Mouse (Mus musculus): ENCODE data around the gene Fcrlb.
"Not testable (repeated sequence)": the region's sequence is repeated elsewhere in the genome, so short reads cannot be mapped to it uniquely, and the experiment has no call there.

Fcrlb gene

DNA sequence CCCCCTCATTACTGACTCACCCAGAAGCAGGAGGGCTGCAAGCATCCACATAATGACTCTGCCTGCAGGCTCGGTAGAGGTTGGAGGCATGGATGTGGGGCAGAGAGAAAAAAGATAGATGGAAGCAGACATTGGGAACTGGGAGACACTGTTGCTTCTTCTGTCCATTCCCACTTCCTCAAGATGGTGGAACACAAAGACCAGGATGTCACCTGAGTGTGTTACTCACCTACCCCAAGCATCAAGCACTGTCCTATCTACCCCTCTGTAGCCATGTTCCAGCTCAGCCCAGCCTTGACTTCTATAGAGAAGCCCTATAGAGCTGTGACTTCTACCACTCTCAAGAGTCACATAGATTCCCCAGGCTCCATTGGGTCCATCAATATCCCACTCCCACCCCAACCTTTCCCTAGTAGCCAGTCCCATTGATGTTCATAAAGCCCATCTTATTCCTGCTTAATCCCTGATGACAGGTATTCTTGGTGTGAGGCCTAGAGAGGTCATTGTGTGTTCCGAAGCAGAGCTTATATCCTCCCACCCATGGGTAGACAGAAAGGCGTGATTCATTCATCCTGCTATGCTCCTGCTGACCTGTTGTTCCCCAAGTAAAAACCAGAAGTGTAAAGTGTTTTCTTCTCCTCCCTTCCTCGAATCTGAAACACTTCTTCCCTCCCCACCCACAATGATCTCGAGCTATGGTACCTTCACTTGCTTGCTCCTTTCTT is at the start of gene Fcrlb:
Gene Fcrlb, minus strand, starts transcription at position 51 of the 725 bp plus-strand sequence.
- no peak for DNase-seq (ENCODE audit: low spot score in 2 of 2)

DNA sequence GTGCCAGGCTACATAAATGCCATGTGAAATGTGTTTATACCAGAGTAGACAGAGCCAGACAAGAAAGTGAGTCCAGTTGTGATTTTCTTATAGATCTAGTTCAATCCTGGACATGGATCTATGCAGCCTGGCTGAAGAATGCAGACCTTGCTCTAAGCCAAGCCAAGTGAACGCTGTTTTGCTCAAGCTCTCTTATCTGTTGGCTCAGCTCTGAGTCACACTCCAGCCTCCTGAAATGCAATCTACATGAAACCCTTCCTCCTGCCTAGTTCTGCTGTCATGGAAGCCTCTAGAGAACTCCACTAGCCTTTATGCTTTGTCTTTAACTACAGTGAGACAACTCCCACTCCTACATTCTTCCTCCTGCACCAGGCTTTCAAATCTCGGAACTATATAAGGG is 49.6 kb upstream of the Fcrlb start:
- no peak for DNase-seq (ENCODE audit: low spot score in 2 of 2)

DNA sequence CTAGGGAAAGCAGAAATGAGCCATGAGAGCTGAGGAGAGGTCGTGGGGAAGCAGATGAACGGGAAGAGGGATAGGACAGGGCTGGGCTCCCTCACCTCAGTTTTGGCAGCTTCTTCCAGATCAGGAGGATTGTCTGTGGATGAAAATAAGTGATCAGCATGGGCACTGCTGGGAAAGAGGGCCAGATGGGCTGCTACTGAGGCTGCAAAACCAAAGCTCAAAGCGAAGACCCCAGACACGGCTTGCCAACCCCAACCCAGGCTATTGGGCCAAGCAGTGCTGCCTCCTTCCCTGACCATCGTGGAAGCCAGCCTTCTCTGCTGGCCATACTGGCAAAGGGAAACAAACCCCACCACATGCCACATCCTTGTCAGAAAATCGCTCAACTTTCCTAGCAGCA is 48.4 kb upstream of the Fcrlb start:
- no peak for DNase-seq (ENCODE audit: low spot score in 2 of 2)

DNA sequence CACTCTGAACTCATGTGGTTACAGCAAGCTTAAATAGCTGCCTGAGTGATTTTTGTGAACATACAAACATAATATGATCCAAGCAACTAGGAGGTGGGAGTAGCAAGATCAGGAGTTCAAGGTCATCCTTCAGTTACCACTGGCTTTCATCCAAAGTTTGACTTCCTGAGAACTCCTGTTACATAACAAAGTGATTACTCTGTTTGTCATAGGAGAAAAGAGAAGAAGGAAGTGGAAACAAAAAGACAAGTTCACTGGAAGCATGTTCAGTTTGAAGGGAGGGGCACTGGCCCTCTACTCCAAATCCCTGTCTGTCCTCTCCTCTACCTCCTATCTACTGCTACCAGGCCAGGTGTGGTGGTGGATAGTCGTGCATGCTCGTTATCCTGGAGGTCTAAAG is 47.0 kb upstream of the Fcrlb start:
- DNase-seq (ENCODE audit: low spot score in 2 of 2), result no peak

DNA sequence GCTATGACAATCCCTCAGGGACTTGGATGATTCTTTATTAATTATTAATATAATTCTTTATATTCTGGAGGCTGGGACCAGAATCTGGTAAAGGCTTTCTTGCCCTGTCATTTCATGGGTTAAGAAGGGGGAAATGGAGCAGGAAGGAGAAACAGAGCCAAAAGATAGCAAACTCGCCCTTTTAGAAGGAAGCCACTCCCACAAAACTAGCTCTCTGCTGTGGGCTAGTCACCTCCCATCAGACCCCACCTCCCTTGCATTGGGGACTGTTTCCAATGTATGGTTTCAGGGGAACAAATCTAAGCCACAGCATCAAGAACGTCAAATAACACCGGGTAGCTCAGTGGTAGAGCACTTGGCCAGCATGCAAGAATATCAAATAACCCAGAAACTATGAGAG is 45.5 kb upstream of the Fcrlb start:
- no peak for DNase-seq (ENCODE audit: low spot score in 2 of 2)

DNA sequence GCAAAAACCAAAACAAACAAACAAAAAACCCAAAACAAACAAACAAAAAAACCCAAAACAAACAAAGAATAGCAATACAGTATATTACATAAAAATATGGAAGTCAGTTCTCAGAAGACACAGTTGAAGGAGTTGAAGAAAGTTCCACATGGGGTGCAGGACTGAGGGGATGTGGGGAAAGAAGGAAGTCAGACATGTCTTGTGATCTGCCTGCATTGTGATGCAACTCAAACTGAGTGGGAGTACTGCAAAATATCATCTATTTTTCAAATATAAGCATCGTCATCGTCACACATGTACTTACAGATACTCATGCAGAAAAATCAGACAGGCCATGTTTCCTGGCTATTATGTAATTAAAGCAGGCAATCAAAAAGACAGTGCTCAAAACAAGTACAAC is 40.5 kb upstream of the Fcrlb start:
- no peak for DNase-seq (ENCODE audit: low spot score in 2 of 2)

DNA sequence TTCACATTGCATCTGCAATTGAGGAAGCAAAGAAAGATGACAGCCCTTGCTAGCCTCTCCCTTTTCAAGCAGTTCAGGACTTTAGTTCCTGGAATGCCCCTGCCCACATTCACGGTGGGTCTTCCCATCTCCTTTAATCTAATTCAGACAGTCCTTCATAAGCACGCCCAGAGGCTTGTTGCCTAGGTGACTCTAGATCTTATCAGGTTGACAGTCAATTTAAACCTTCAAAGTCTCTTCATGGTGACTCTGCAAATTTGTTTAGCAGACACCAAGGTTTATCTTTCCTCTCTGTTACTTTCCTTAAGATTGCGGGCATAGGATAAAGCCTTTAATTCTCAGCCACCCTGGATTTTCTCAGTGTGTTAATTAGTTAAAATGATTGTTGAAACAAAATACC is 38.0 kb upstream of the Fcrlb start:
- no peak for DNase-seq (ENCODE audit: low spot score in 2 of 2)

DNA sequence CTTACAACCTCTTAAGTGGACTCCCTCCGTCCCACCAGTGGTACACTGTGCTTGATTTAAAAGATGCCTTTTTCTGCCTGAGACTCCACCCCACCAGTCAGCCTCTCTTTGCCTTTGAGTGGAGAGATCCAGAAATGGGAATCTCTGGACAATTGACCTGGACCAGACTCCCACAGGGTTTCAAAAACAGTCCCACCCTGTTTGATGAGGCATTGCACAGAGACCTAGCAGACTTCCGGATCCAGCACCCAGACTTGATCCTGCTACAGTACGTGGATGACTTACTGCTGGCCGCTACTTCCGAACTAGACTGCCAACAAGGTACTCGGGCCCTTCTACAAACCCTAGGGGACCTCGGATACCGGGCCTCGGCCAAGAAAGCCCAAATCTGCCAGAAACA is 32.2 kb upstream of the Fcrlb start:
- DNase-seq (ENCODE audit: low spot score in 2 of 2), result not testable (repeated sequence)

DNA sequence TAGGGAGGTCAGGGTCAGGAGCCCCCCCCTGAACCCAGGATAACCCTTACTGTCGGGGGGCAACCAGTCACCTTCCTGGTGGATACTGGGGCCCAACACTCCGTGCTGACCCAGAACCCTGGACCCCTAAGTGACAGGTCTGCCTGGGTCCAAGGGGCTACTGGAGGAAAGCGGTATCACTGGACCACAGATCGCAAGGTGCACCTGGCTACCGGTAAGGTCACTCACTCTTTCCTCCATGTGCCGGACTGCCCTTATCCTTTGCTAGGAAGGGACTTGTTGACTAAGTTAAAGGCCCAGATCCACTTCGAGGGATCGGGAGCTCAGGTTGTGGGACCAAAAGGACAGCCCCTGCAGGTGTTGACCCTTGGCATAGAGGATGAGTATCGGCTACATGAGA is 31.4 kb upstream of the Fcrlb start:
- not testable (repeated sequence) for DNase-seq (ENCODE audit: low spot score in 2 of 2)

DNA sequence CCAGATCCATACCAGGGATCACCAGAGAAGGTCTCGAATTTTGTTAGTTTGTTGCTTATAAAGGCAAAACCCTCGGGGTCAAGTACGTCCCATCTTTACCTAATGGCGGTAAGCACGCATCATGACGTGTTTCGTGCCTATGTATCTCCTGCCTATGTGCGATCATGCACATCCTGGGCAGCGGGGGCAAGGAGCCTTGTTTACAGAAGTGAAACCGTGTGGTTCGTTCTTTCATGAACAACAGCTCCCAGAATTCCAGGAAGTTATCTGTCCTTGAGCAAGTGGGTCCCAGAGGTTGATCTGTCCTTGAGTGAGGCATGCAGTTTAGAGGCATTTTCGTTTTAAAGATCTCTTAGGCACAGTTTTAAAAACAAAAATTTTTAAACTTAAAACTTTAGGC is 26.5 kb upstream of the Fcrlb start:
- no peak for DNase-seq (ENCODE audit: low spot score in 2 of 2)

DNA sequence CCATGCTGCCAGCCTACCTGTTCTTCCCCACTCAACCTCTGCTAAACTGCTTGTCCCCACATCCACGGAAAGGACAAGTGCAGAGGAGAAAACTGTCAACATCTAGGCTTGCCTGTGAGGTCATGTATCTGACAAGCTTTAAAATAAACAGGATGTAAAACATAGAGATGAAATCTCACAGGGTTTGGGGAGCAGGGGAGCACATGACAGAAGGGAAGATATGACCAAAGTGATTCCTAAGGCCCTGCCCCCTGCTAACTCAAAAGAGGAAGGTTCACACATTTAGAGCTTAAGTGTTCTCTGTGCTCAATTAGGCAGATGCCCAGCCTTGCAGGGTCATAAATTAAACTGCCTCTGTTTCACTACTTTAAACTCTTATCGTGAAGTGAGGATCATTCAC is 21.6 kb upstream of the Fcrlb start:
- no peak for DNase-seq (ENCODE audit: low spot score in 2 of 2)

DNA sequence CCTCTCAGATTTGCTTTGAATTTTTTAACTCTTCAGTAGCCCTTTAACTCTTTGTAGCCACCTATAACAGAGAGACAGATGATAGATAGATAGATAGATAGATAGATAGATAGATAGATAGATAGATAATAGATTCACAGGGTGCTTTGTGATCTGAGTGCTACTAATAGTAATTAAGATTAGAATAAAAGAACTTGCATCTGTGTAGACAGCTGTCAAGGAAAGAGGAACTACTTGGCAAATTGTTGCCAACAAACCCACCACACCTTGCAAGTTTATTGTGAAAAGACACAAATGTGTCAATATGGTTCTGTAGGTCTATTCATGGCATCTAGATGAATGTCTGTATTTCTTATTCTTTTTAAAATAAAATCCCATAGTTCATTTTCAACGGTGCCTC is 21.2 kb upstream of the Fcrlb start:
- DNase-seq (ENCODE audit: low spot score in 2 of 2), result no peak

DNA sequence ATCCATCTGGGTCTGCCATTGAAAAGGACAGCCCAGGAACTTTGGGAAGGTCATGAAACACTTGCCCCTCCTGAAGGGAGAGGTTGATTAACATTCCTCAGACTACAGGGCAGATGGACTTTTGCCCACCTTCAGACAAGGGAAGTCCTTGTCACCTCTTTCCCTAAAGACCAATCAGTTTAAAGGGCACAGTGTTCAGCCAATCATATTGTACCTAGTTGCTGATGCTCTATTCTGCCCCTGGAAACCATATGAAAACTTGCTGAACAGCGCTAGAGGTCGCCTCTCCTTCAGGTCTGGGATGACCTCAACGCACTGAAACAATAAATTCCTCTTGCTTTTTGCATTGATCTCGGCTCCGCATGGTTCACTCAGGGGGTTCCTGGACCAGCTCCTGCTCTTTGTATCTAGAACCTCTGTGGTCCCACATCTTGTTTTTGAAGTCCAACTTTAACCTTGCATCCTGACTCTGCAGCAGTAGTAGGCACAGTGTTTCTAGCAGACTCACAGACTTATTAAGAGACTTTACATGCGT is 20.7 kb upstream of the Fcrlb start:
- DNase-seq (ENCODE audit: low spot score in 2 of 2), result no peak

DNA sequence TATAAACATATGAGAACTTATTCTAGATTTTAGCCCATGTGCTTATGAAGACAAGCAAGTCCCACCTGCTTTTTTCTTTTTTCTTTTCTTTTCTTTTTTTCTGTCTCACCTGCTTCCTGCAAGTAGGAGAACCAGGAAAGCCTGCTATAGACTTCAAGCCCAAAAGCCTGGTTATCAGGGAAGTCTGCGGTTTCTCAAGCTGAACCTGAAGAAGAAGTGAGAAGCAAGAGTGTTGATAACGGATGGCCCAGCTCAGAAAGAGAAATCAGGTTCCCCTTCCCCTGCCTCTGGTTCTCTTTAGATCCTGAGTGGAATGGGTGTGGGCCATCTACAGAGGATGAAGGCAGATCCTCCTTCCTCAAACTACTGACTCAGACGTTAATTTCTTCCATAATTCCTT is 19.3 kb upstream of the Fcrlb start:
- no peak for DNase-seq (ENCODE audit: low spot score in 2 of 2)

DNA sequence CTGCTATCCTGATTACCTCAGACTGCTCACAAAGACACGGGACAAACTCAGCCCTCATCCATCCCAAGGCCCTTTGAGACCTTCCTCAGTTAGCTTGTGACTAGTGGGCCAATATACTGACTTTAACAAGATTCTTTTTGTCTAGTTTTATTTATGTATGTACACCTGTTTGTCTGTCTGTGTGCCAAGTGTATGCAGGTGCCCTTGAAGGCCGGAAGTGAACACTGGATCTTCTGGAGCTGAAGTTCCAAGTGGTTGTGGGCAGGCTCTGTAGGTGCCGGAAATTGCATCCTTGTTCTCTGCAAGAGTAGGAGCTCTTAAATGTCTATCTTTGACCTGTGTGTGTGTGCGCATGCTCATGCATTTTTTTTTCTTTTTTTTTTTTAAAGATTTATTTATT is 16.5 kb upstream of the Fcrlb start:
- no peak for DNase-seq (ENCODE audit: low spot score in 2 of 2)

DNA sequence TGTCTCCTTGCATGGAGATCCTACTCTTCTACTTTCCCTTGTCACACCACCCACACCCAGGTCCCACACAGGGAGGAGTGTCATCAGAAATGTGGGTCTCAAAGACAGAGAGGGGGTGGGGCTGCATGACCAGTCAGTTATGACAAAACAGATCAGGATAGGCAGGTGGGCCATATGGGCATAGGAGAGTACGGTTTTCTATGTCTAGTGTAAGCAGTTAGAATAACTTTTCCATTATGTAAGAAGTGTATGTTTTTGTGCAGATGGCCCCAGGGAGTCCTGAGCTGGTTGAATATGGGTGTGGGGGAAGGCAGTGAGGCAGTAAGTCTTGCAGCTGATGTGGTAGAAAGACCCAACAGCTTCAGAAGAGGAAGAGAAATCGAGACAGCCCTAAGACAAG is 15.7 kb upstream of the Fcrlb start:
- no peak for DNase-seq (ENCODE audit: low spot score in 2 of 2)

DNA sequence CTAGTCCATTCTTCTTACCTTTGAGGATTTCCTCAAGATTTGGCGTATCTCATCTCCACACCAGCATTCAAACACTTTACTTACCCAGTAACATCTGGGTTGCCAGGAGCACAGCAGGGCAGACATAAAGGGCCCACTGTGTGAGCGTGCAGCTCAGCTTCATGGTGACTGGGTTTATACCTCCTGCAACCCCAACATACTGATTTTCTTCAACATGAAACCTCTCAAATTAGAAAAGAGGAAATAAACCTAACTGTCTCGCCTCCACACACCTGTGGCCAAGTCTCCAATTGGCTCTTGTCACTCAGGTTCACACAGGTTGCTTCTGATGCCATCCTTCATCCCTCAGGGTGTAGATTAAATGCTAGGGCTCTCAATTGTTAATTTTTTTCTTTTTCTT is 14.6 kb upstream of the Fcrlb start, which contains the start of gene Fcrla:
Gene Fcrla, minus strand, starts transcription at position 206 of the 400 bp plus-strand sequence.
- DNase-seq (ENCODE audit: low spot score in 2 of 2), result no peak

DNA sequence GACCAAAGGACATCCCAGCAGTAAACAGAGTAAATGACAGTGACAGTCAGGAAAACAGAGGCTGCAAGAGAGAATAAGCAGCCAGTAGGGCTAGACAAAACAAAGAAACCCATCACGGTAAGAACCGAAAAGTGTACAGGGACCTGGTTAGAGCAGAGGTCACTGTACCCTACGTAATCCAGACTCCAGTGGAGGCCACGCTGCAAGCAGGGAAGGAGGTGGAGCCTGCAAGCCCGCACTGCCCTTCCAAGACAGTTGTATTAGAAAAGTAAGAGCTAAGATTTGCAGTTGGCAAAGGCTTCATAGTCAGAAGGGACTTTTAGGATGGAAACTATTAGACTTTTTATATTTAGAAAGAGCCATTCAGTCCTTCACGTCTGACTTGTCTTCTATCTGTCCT is 14.2 kb upstream of the Fcrlb start:
- no peak for DNase-seq (ENCODE audit: low spot score in 2 of 2)

DNA sequence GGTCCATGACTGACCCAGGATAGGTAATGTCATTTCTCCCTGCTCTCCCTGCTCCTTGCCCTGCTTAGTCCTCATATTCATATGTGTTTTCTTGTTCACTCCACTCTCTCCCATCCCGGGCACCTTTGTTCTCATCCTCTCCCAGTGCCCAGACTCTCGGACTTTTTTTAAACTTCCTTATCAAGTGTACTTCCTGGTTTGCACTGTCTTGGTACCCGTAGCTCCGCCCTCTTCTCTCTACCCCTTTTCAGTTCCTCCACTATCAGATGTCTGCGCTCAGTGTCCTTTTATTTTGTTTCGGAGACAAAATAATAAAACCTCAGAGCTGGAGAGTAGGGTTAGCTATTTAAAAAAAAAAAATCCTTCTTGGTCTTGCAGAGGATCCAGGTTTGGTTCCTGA is 11.7 kb upstream of the Fcrlb start:
- DNase-seq (ENCODE audit: low spot score in 2 of 2), result no peak

DNA sequence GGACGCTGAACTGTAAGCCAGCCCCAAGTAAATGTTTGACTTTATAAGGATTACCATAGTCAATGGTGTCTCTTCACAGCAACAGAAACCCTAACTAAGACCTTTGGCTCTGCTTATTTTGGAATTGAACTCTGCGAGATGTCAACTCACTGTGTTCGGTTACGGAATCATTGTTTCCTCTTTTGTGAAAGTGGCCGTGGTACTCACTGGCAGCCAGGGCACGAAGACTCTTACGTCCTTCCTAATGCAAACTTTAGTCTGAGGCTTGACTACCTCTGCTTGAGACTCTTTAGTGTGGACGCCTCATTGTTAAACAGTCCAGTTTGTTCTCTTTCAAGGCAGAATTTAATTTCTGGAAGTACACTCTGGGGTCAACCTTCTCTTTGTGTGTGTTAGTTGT is 6.6 kb upstream of the Fcrlb start:
- no peak for DNase-seq (ENCODE audit: low spot score in 2 of 2)

DNA sequence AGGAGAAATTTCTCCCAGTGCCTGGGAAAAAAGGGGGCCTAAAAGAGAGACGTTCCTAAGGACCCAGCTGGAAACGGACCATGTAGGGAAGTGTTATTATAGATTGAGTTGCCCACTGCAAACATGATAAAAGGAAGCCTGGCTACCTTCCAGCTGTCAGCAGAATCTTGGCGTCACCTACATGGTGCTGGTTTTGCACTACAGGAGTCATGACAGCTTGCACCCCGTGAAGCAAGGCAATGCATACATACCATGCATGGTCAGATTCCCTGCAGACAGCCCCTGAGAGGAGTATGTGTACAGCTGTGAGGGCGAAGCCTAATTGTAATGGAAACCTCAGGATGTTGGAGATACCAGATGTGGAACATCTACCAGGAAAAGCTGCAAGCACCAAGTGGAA is 2.9 kb upstream of the Fcrlb start:
- no peak for DNase-seq (ENCODE audit: low spot score in 2 of 2)

DNA sequence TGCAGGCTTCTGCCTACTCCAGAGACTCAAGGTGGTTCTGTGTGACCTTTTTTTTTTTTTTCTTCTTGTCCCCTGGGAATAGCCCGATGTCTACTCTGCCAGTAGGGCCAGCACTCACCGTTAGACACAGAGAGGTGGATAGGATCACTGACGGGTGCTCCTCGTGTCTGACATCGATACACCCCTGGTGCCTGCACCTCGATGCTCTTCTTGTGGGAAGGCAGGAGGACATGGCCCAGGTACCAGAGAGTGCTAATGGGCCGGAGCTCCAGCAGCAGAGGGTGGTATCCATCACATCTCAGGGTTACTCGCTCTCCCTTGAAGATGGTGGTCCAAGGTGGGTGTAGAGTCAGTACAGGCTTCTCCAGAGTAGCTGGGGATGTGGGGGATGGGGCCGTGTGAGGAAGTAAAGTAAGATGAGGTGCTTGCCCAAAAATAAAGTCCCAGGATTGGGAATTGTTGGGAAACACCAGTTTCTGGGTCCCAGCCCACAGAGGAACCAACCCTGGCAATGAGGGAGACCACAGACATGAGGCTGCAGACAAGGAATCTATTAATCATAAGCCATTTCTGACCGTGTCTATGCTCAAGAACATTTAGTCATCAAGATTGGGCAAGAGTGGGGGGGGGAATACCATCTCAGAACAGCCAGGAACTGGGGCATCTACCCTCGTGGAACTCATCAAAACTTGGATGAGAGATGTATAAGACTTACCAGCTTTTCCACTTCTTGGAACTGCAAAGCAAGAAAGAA is 657 bp downstream of the Fcrlb start:
- no peak for DNase-seq (ENCODE audit: low spot score in 2 of 2)

DNA sequence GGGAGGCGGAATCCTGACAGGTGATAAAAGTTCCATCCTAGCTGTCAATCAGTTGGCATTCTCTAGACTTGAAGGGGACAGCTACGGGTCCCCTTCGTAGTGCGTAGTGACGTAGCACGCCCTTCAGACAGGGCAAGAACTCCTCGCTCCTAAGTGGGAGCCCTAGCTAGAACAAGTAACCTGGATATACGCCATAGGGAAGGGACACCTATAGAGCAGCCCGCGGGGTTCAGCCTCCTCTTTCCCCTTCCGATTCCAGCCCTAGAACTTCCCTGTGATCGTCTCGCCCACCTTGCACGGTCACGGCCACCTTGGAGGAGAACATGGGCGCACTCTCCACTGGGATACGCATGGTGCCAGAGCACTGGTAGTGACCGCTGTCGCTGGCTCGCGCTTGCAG is 4.4 kb downstream of the Fcrlb start:
- no peak for DNase-seq (ENCODE audit: low spot score in 2 of 2)
